Mouse (Mus musculus): ENCODE measurements around the gene Heatr6. TPM values are rescaled to one million over a fixed set of nuclear protein-coding genes. Genes with fewer than 3 reads are reported as not detected.

The Heatr6 gene
- polyA plus RNA-seq, 1 experiment from 2014 or later, result 37.4 TPM

DNA sequence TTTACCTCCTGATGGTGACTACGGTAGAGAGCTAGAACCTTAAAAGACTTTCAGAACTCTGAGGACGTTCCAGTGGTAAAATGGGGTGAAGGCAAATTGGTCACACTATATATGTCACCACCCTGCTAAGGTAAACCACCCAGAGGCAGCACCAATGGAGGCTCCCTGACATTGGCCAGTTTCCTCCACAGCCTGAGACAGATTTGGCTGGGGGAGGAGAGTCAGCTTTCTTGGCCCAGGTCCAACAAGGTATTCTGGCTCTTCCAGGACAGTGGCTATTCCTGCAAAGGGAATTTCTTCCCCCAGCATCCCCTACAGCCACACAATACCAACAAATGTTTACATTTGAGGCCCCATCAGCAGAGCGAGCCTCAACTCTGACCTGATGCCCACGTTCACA is 64.5 kb downstream of the Heatr6 start:
- no peaks in the 10 kb centered on the region for H3K9me3 ChIP-seq
- no peak overlapping the region for H3K4me3 ChIP-seq
- whole genome bisulfite sequencing, result 80% methylated on average over 4 of the region's 4 CpGs
- no peaks in the 10 kb centered on the region; the same call in 1 of the 2 replicates for H3K27me3 ChIP-seq
- H3K9ac ChIP-seq (replicated peaks), result no peak overlapping the region
- ATAC-seq (ENCODE audit: low FRiP score, low read depth), result no peak
- no peak overlapping the region for H3K4me2 ChIP-seq (replicated peaks)
- H3K36me3 ChIP-seq, result no peaks in the 10 kb centered on the region
- H3K27ac ChIP-seq (replicated peaks), result no peak overlapping the region
- H3K4me1 ChIP-seq, result no peaks in the 10 kb centered on the region; the same call in 1 of the 2 replicates

DNA sequence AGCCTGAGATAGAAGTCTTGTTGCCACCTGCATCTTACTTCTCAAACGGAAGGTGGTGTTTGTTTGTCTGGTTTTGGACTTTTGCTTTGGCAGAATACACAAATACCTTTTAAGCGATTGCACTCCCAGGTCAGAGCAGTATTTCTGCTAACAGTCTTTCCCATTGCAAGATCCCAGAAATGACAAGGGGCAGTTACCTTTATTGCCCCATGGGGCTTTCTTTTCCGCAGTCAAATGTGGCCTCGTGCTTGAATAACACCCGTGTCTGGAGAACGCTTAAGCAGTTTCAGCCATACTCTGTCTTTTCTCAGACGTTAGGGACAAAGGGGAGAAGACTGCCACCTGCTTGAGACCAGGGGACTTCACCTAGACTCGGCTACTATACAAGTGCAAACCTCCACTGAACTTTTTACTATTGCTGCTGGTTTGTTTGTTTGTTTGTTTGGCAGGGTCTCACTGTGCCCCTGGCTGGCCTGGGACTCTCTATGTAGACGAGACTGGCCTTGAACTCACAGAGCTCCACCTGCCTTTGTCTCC is 65.2 kb downstream of the Heatr6 start:
- Histone ChIP-seq H3K4me2 (replicated peaks) (no peak overlapping the region), H3K27me3 (no peaks in the 10 kb centered on the region; the same call in 1 of the 2 replicates), H3K36me3 (no peaks in the 10 kb centered on the region), H3K4me1 (no peaks in the 10 kb centered on the region; the same call in 1 of the 2 replicates), H3K9me3 (no peaks in the 10 kb centered on the region), H3K4me3 (no peak overlapping the region), H3K9ac (replicated peaks) (no peak overlapping the region), H3K27ac (replicated peaks) (no peak overlapping the region)
- WGBS, result 69% methylated on average over 9 of the region's 9 CpGs
- no peak for ATAC-seq (ENCODE audit: low FRiP score, low read depth)

DNA sequence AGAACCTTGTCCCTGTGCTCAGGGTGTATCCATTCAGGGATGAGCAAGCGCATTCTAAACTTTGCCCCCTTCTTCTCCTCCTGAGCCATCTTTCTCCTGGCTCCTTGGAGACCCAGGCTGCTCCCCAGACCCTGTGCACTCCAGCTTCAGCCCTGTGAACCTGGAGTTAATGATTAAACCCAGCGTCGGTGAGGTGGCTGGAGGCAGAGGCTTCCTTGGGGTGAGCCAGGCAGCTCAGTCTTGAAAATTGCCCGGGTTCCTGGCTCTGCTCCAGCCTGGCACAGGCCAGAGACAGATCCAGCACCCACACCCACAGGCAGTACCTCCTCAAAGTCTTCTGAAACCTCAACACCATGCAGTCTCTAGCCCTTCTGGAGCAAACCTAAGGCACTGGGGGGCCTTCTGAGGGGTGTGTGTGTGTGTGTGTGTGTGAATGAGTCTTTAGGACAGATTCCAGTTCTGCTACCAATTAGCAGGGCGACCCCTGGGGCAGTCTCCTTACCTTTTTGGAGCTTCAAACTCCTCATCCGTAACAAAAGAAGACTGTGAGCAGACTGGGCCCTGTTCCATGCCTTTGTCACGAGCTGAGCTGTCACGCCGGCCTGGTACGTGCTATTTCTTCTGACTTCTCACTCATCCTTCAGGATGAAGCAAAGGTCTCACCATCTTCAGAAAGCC is 66.4 kb downstream of the Heatr6 start:
- Histone ChIP-seq H3K9me3 (no peaks in the 10 kb centered on the region), H3K4me1 (no peaks in the 10 kb centered on the region; the same call in 1 of the 2 replicates), H3K27me3 (no peaks in the 10 kb centered on the region; the same call in 1 of the 2 replicates), H3K36me3 (no peaks in the 10 kb centered on the region), H3K4me2 (replicated peaks) (no peak overlapping the region), H3K27ac (replicated peaks) (no peak overlapping the region), H3K4me3 (no peak overlapping the region), H3K9ac (replicated peaks) (no peak overlapping the region)
- no peak for ATAC-seq (ENCODE audit: low FRiP score, low read depth)
- 63% methylated on average over 10 of the region's 10 CpGs for WGBS

DNA sequence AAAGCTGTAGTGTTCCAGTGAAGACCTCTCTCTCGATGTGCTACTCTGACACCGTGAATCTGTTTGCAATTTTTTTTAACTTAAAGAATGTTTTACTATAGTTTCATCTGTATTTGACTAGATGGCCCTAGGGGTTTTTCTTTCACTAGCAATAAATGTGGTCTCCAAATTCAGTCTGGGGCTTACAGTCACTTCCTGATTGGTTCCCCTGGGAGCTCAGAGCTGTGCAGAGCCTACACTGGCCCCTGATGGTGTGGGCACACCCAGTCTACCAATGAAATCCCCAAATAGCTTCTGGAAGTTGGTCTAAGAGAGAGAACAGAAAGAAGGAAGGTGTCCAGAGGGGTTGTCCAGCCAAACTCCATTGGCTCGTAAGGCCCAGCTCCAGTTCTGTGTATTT is 72.6 kb downstream of the Heatr6 start:
- Histone ChIP-seq H3K27me3 (no peaks in the 10 kb centered on the region), H3K9me3 (no peaks in the 10 kb centered on the region), H3K4me1 (no peaks in the 10 kb centered on the region), H3K9ac (replicated peaks) (no peak overlapping the region), H3K27ac (replicated peaks) (no peak overlapping the region), H3K4me3 (no peak overlapping the region), H3K36me3 (no peaks in the 10 kb centered on the region), H3K4me2 (replicated peaks) (no peak overlapping the region)
- ATAC-seq (ENCODE audit: low FRiP score, low read depth), result no peak
- WGBS, result 89% methylated on average over 3 of the region's 3 CpGs

DNA sequence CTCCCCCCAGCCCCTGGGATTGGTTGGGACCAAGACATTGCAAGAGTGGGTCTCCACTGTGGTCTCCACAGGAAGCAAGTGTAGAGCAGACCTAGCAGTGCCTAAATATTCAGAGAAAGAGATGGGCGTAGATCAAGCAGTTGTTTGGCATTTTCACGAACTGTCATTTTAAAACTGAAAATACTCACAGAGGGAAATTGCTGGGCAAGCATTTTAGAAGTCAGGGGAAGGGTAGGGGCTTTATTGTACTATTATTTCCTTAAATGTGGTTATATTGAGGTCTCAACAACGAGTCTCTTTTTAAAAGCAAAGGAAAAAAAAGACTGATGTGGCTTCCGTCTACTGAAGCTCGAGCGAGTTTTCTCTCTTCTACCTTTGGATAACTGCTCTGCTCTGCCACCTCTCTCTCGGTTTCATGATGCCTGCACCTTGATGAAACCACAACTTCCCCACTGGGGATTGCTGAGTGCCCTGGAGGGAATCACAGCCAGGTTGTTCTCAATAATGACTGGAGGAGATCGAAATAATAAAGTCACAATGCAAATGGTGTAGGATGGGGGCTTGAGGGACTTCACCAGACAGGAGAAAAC is 75.2 kb downstream of the Heatr6 start:
- no peaks in the 10 kb centered on the region for H3K4me1 ChIP-seq
- H3K27ac ChIP-seq (replicated peaks), result no peak overlapping the region
- no peak overlapping the region for H3K4me2 ChIP-seq (replicated peaks)
- WGBS, result 84% methylated on average over 8 of the region's 8 CpGs
- H3K9ac ChIP-seq (replicated peaks), result no peak overlapping the region
- no peaks in the 10 kb centered on the region for H3K36me3 ChIP-seq
- ATAC-seq (ENCODE audit: low FRiP score, low read depth), result no peak
- H3K27me3 ChIP-seq, result no peaks in the 10 kb centered on the region
- H3K4me3 ChIP-seq, result no peak overlapping the region
- H3K9me3 ChIP-seq, result no peaks in the 10 kb centered on the region

DNA sequence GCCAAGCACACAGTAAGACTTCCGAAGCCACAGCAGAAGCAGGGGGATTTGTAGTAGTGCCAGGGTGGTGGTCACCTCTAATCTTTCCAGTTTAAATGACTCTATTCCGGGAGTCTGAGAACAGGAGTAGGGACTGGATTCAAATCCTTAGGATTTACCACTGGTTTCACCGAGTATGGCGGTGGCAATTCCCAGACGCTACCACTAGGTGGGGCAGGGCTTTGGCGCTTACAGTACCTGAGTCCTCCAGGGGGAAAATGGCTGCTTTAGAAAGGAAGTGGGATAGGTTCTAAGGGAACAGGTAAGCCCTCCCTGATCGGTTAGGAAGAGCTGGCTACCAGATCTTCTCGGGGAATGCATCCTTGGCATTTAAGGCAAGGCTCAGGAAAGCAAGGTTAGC is 78.9 kb downstream of the Heatr6 start:
- Histone ChIP-seq H3K4me3 (no peak overlapping the region), H3K9ac (replicated peaks) (no peak overlapping the region)
- 42% methylated on average over 8 of the region's 8 CpGs for WGBS

More for the DNA sequence above, 78.9 kb downstream of the Heatr6 start:
- Histone ChIP-seq H3K9me3 (no peaks in the 10 kb centered on the region), H3K27me3 (no peaks in the 10 kb centered on the region), H3K4me2 (replicated peaks) (no peak overlapping the region), H3K27ac (replicated peaks) (no peak overlapping the region), H3K4me1 (no peaks in the 10 kb centered on the region), H3K36me3 (no peaks in the 10 kb centered on the region)
- ATAC-seq (ENCODE audit: low FRiP score, low read depth), result no peak

Other genes with a start within 250 kb of the Heatr6 start
- 0.12 TPM in 1 of 2 replicates, not detected in the other for gene Heatr9, start 231.5 kb upstream of the Heatr6 start, polyA plus RNA-seq (2016; fragmentation: Nextera tagmentation; extraction: Ambion mirVana)
- gene Ccl5, start 223.2 kb upstream of the Heatr6 start, polyA plus RNA-seq (2016; fragmentation: Nextera tagmentation; extraction: Ambion mirVana), result not detected in 2 replicates
- gene Ccl9, start 175.1 kb upstream of the Heatr6 start, polyA plus RNA-seq (2016; fragmentation: Nextera tagmentation; extraction: Ambion mirVana), result 1.4 and 1.5 TPM in 2 replicates
- gene Ccl6, start 160.6 kb upstream of the Heatr6 start, polyA plus RNA-seq (2016; fragmentation: Nextera tagmentation; extraction: Ambion mirVana), result 1.2 and 1.4 TPM in 2 replicates
- gene Rpl9-ps1, start 108.1 kb upstream of the Heatr6 start, polyA plus RNA-seq (2016; fragmentation: Nextera tagmentation; extraction: Ambion mirVana), result not detected in 2 replicates
- 0.94 and 1.2 TPM in 2 replicates for gene Ccl3, start 104.3 kb upstream of the Heatr6 start, polyA plus RNA-seq (2016; fragmentation: Nextera tagmentation; extraction: Ambion mirVana)
- 0.38 and 0.50 TPM in 2 replicates for gene Ccl4, start 91.1 kb upstream of the Heatr6 start, polyA plus RNA-seq (2016; fragmentation: Nextera tagmentation; extraction: Ambion mirVana)
- 0.48 and 1.4 TPM in 2 replicates for gene Wfdc17, start 49.7 kb upstream of the Heatr6 start, polyA plus RNA-seq (2016; fragmentation: Nextera tagmentation; extraction: Ambion mirVana)
- not detected in 2 replicates for gene Wfdc18, start 44.7 kb upstream of the Heatr6 start, polyA plus RNA-seq (2016; fragmentation: Nextera tagmentation; extraction: Ambion mirVana)
- gene Wfdc21, start 6.8 kb upstream of the Heatr6 start, polyA plus RNA-seq (2016; fragmentation: Nextera tagmentation; extraction: Ambion mirVana), result not detected in 2 replicates
- not detected in 2 replicates for gene Hnf1b, start 96.4 kb downstream of the Heatr6 start, polyA plus RNA-seq (2016; fragmentation: Nextera tagmentation; extraction: Ambion mirVana)
- 39.9 and 42.1 TPM in 2 replicates for gene Ddx52, start 188.4 kb downstream of the Heatr6 start, polyA plus RNA-seq (2016; fragmentation: Nextera tagmentation; extraction: Ambion mirVana)
- 29.7 and 32.8 TPM in 2 replicates for gene Synrg, start 210.7 kb downstream of the Heatr6 start, polyA plus RNA-seq (2016; fragmentation: Nextera tagmentation; extraction: Ambion mirVana)